14 mouse cellular contexts compared by ENCODE assay signal in genomic region chr8:70511770-70512169, GRCm38 (mm10). TPM values are rescaled to one million over a fixed set of nuclear protein-coding genes. Genes with fewer than 3 reads are reported as not detected.
A peak's percentile ranks its signal among the peaks of the same experiment; 100 is the strongest.
DNase-seq lines count a peak whose midpoint lies in the region; ATAC-seq and TF ChIP-seq lines count a peak whose summit lies in the region.
"Had no signal": no experiment of that assay in that cellular context is flagged by ENCODE, and none has a peak within 500 bp of the region (broad histone marks: within the 10 kb centered on the region; RNA-seq: fewer than 3 reads in every experiment).

No protein-coding gene starts in this region.

- 89% methylated on average over 2 of the region's 2 CpGs for WGBS in heart, embryonic 13.5 days
- WGBS in heart, adult 2 months, result 96% methylated on average over 2 of the region's 2 CpGs
- 95% methylated on average over 2 of the region's 2 CpGs for WGBS in midbrain, embryonic 10.5 days
- WGBS in midbrain, embryonic 11.5 days, result 98% methylated on average over 2 of the region's 2 CpGs
- 68% methylated on average over 2 of the region's 2 CpGs for WGBS in liver, embryonic 14.5 days (ENCODE audit: insufficient replicate concordance)

- no peaks in the 10 kb centered on the region for H3K9me3 ChIP-seq in heart, embryonic 13.5 days
- no peaks in the 10 kb centered on the region for H3K9me3 ChIP-seq in midbrain, embryonic 10.5 days (replicated peaks)
- H3K9me3 ChIP-seq in midbrain, embryonic 11.5 days (ENCODE audit: control insufficient read depth, low read length), result no peaks in the 10 kb centered on the region
- no peaks in the 10 kb centered on the region for H3K9me3 ChIP-seq in G1E (replicated peaks)
- H3K9me3 ChIP-seq in liver, embryonic 14.5 days (ENCODE audit: control insufficient read depth, low read length), result no peaks in the 10 kb centered on the region
- H3K9me3 ChIP-seq: hindbrain, embryonic 15.5 days had no signal

- H3K79me2 ChIP-seq in heart, adult 2 months (replicated peaks; ENCODE audit: control insufficient read depth, insufficient read depth, low read length), result peaks cover 3% of the 10 kb centered on the region

- no peak for DNase-seq in heart, adult 2 months
- no peak for DNase-seq in midbrain, embryonic 10.5 days (ENCODE audit: low spot score)
- DNase-seq in midbrain, embryonic 11.5 days (ENCODE audit: low spot score, missing footprints), result no peak
- no peak for DNase-seq in G1E (ENCODE audit: low spot score)
- no peak for DNase-seq in liver, embryonic 14.5 days (ENCODE audit: low read depth in 3 of 3, low spot score in 3 of 3)
- no peak for DNase-seq in cerebellum, postnatal 4 days (ENCODE audit: low spot score in 2 of 2)
- DNase-seq: cerebellum, postnatal 14 days; gastrocnemius, postnatal 36 days; kidney, postnatal 10 days; right cerebral cortex, adult 18-20 months; thymus, postnatal 4 days had no signal

- H3K27me3 ChIP-seq in heart, embryonic 13.5 days (replicated peaks), result no peaks in the 10 kb centered on the region
- no peaks in the 10 kb centered on the region for H3K27me3 ChIP-seq in heart, adult 2 months (ENCODE audit: control insufficient read depth, insufficient read depth, low read length)
- no peaks in the 10 kb centered on the region for H3K27me3 ChIP-seq in midbrain, embryonic 10.5 days (ENCODE audit: low read depth, poor library complexity, severe bottlenecking)
- H3K27me3 ChIP-seq in midbrain, embryonic 11.5 days (ENCODE audit: control insufficient read depth, insufficient read depth, low read length), result no peaks in the 10 kb centered on the region
- no peaks in the 10 kb centered on the region for H3K27me3 ChIP-seq in G1E (ENCODE audit: insufficient read depth, low read length)
- no peaks in the 10 kb centered on the region for H3K27me3 ChIP-seq in liver, embryonic 14.5 days (ENCODE audit: control insufficient read depth, insufficient read depth, low read length)
- H3K27me3 ChIP-seq: hindbrain, embryonic 15.5 days had no signal

- intact Hi-C loops in heart, adult 2 months (cut with DNase I), result no loop called here

- no peak for TF ChIP-seq POLR2A in heart, adult 2 months (IDR thresholded peaks at IDR 0.05; ENCODE audit: insufficient read depth, low read depth, low read length)

- no peak for ATAC-seq in heart, embryonic 13.5 days (ENCODE audit: extremely low read depth, insufficient number of reproducible peaks, low FRiP score, low TSS enrichment)
- no peak for ATAC-seq in midbrain, embryonic 11.5 days (ENCODE audit: low FRiP score)
- ATAC-seq in G1E (ENCODE audit: extremely low read depth, insufficient number of reproducible peaks, low FRiP score, poor library complexity, severe bottlenecking), result no peak
- ATAC-seq in liver, embryonic 14.5 days (ENCODE audit: insufficient read depth), result no peak
- ATAC-seq in monocyte, adult 5-6 weeks (replicated peaks; ENCODE audit: insufficient number of reproducible peaks, low FRiP score, low TSS enrichment, poor library complexity, severe bottlenecking), result no peak

- no peak for TF ChIP-seq CTCF in heart, adult 2 months (IDR thresholded peaks at IDR 0.05)
- TF ChIP-seq CTCF in G1E (IDR thresholded peaks at IDR 0.05; ENCODE audit: low read depth, low read length), result no peak
- no peak for TF ChIP-seq CTCF in liver, embryonic 14.5 days (IDR thresholded peaks at IDR 0.05; ENCODE audit: low read depth)

- no peak overlapping the region for H3K27ac ChIP-seq in heart, embryonic 13.5 days (replicated peaks)
- no peak overlapping the region for H3K27ac ChIP-seq in heart, adult 2 months
- H3K27ac ChIP-seq in midbrain, embryonic 10.5 days (replicated peaks), result no peak overlapping the region
- H3K27ac ChIP-seq in midbrain, embryonic 11.5 days (ENCODE audit: low read depth, low read length), result no peak overlapping the region
- H3K27ac ChIP-seq in liver, embryonic 14.5 days, result peak overlapping the region; percentile 91

- peaks cover 70% of the 10 kb centered on the region for H3K36me3 ChIP-seq in heart, embryonic 13.5 days
- H3K36me3 ChIP-seq in heart, adult 2 months (ENCODE audit: control insufficient read depth, insufficient read depth, low read length), result peaks cover 2% of the 10 kb centered on the region; the same call in 1 of the 2 replicates
- H3K36me3 ChIP-seq in midbrain, embryonic 10.5 days, result peaks cover 75% of the 10 kb centered on the region
- H3K36me3 ChIP-seq in midbrain, embryonic 11.5 days (ENCODE audit: control insufficient read depth, insufficient read depth, low read length), result peaks cover 10% of the 10 kb centered on the region
- peaks cover 79% of the 10 kb centered on the region for H3K36me3 ChIP-seq in G1E (replicated peaks)
- peaks cover 43% of the 10 kb centered on the region for H3K36me3 ChIP-seq in liver, embryonic 14.5 days (replicated peaks; ENCODE audit: control insufficient read depth, insufficient read depth, low read depth)

- H3K4me3 ChIP-seq in heart, embryonic 13.5 days, result no peak overlapping the region; the same call in 1 of the 2 replicates
- H3K4me3 ChIP-seq in heart, adult 2 months, result no peak overlapping the region
- peak overlapping the region; percentile 98; the same call in 1 of the 2 replicates for H3K4me3 ChIP-seq in midbrain, embryonic 10.5 days
- H3K4me3 ChIP-seq in midbrain, embryonic 11.5 days (ENCODE audit: low read depth, low read length), result no peak overlapping the region
- peak overlapping the region; percentile 3; the same call in 1 of the 2 replicates for H3K4me3 ChIP-seq in G1E (ENCODE audit: low read depth, low read length)
- peak overlapping the region in 1 of 2 experiments; percentile 64; a peak in 2 of 4 replicates for H3K4me3 ChIP-seq in liver, embryonic 14.5 days (ENCODE audit: insufficient read depth in 1 of 2, low read depth in 2 of 2, low read length in 2 of 2)

- TF ChIP-seq EP300 in heart, adult 2 months (IDR thresholded peaks at IDR 0.05; ENCODE audit: insufficient read depth, low read depth, low read length), result no peak
- TF ChIP-seq EP300 in liver, embryonic 14.5 days (IDR thresholded peaks at IDR 0.05; ENCODE audit: low read depth), result no peak

- H3K9ac ChIP-seq in heart, embryonic 13.5 days, result no peak overlapping the region
- no peak overlapping the region for H3K9ac ChIP-seq in heart, adult 2 months (ENCODE audit: low read depth, low read length)
- H3K9ac ChIP-seq in midbrain, embryonic 11.5 days (ENCODE audit: low read length), result no peak overlapping the region
- peak overlapping the region; percentile 96 for H3K9ac ChIP-seq in liver, embryonic 14.5 days (replicated peaks)
- H3K9ac ChIP-seq: hindbrain, embryonic 15.5 days had no signal

- peak overlapping the region; percentile 89; the same call in 1 of the 2 replicates for H3K4me2 ChIP-seq in heart, embryonic 13.5 days
- H3K4me2 ChIP-seq in midbrain, embryonic 11.5 days, result no peak overlapping the region
- H3K4me2 ChIP-seq in liver, embryonic 14.5 days (ENCODE audit: low read depth), result peak overlapping the region; percentile 92

- H3K4me1 ChIP-seq in heart, embryonic 13.5 days, result peaks cover 51% of the 10 kb centered on the region
- peaks cover 6% of the 10 kb centered on the region for H3K4me1 ChIP-seq in heart, adult 2 months (ENCODE audit: control insufficient read depth, insufficient read depth, low read length)
- H3K4me1 ChIP-seq in midbrain, embryonic 10.5 days, result peaks cover 35% of the 10 kb centered on the region
- H3K4me1 ChIP-seq in midbrain, embryonic 11.5 days (ENCODE audit: control insufficient read depth, insufficient read depth, low read length), result peaks cover 18% of the 10 kb centered on the region
- H3K4me1 ChIP-seq in G1E (ENCODE audit: insufficient read depth, low read depth, low read length), result peaks cover 65% of the 10 kb centered on the region
- H3K4me1 ChIP-seq in liver, embryonic 14.5 days (replicated peaks; ENCODE audit: control insufficient read depth in 2 of 2, insufficient read depth in 2 of 2, low read length in 1 of 2), result peaks cover 22 to 26% of the 10 kb centered on the region in 2 experiments

RNA-seq across cellular contexts. Expression of gene Uba52, which starts 1.2 kb away (rescaled TPM):
- 842 and 891 TPM in 2 replicates for polyA plus RNA-seq in heart, embryonic 13.5 days (2015; fragmentation: Nextera tagmentation; extraction: Ambion mirVana)
- 1,000 to 10,000 TPM; 1,480 to 1,595 TPM for total RNA-seq in heart, adult 2 months (2021)
- 439 and 626 TPM in 2 replicates for polyA plus RNA-seq in heart, adult 2 months (2012; rRNA removed)
- polyA plus RNA-seq in midbrain, embryonic 10.5 days (2016; fragmentation: Nextera tagmentation; extraction: Ambion mirVana), result 836 and 881 TPM in 2 replicates
- 774 and 852 TPM in 2 replicates for polyA plus RNA-seq in midbrain, embryonic 11.5 days (2014; fragmentation: Nextera tagmentation; extraction: Ambion mirVana)
- total RNA-seq in G1E (2014; fragmentation: Nextera tagmentation), result 4,646 and 5,141 TPM in 2 replicates
- 3,490 and 3,572 TPM in 2 replicates for total RNA-seq in G1E (2017)
- polyA plus RNA-seq in G1E (2012), result 592 and 1,322 TPM in 2 replicates
- polyA plus RNA-seq in liver, embryonic 14.5 days (2012; rRNA removed), result 553 and 870 TPM in 2 replicates
- 738 and 773 TPM in 2 replicates for polyA plus RNA-seq in liver, embryonic 14.5 days (2014; fragmentation: Nextera tagmentation; extraction: Ambion mirVana)
- total RNA-seq in monocyte, adult 5-6 weeks (2017), result 1,178 to 1,886 TPM (median 1,315 TPM) in 3 replicates

RNA-seq across cellular contexts. Expression of gene Rex1bd, which starts 5.2 kb away (rescaled TPM):
- 116 and 125 TPM in 2 replicates for polyA plus RNA-seq in heart, embryonic 13.5 days (2015; fragmentation: Nextera tagmentation; extraction: Ambion mirVana)
- 100 to 1,000 TPM; 111 to 118 TPM for total RNA-seq in heart, adult 2 months (2021)
- 129 and 145 TPM in 2 replicates for polyA plus RNA-seq in heart, adult 2 months (2012; rRNA removed)
- 138 and 140 TPM in 2 replicates for polyA plus RNA-seq in midbrain, embryonic 10.5 days (2016; fragmentation: Nextera tagmentation; extraction: Ambion mirVana)
- polyA plus RNA-seq in midbrain, embryonic 11.5 days (2014; fragmentation: Nextera tagmentation; extraction: Ambion mirVana), result 126 and 129 TPM in 2 replicates
- total RNA-seq in G1E (2014; fragmentation: Nextera tagmentation), result 43.6 and 44.2 TPM in 2 replicates
- total RNA-seq in G1E (2017), result 86.9 and 94.9 TPM in 2 replicates
- polyA plus RNA-seq in G1E (2012), result 187 and 223 TPM in 2 replicates
- polyA plus RNA-seq in liver, embryonic 14.5 days (2012; rRNA removed), result 55.1 and 71.6 TPM in 2 replicates
- 72.0 and 74.2 TPM in 2 replicates for polyA plus RNA-seq in liver, embryonic 14.5 days (2014; fragmentation: Nextera tagmentation; extraction: Ambion mirVana)
- 16.6 to 32.7 TPM (median 26.1 TPM) in 3 replicates for total RNA-seq in monocyte, adult 5-6 weeks (2017)

RNA-seq across cellular contexts. Expression of gene Fkbp8, which starts 15.8 kb away (rescaled TPM):
- 240 and 251 TPM in 2 replicates for polyA plus RNA-seq in heart, embryonic 13.5 days (2015; fragmentation: Nextera tagmentation; extraction: Ambion mirVana)
- total RNA-seq in heart, adult 2 months (2021), result 100 to 1,000 TPM; 116 to 135 TPM
- 179 and 201 TPM in 2 replicates for polyA plus RNA-seq in heart, adult 2 months (2012; rRNA removed)
- polyA plus RNA-seq in midbrain, embryonic 10.5 days (2016; fragmentation: Nextera tagmentation; extraction: Ambion mirVana), result 300 and 314 TPM in 2 replicates
- 203 and 215 TPM in 2 replicates for polyA plus RNA-seq in midbrain, embryonic 11.5 days (2014; fragmentation: Nextera tagmentation; extraction: Ambion mirVana)
- total RNA-seq in G1E (2014; fragmentation: Nextera tagmentation), result 228 and 232 TPM in 2 replicates
- 206 and 221 TPM in 2 replicates for total RNA-seq in G1E (2017)
- polyA plus RNA-seq in G1E (2012), result 939 and 1,510 TPM in 2 replicates
- polyA plus RNA-seq in liver, embryonic 14.5 days (2012; rRNA removed), result 140 and 149 TPM in 2 replicates
- 114 and 135 TPM in 2 replicates for polyA plus RNA-seq in liver, embryonic 14.5 days (2014; fragmentation: Nextera tagmentation; extraction: Ambion mirVana)
- total RNA-seq in monocyte, adult 5-6 weeks (2017), result 147 to 174 TPM (median 173 TPM) in 3 replicates

RNA-seq across cellular contexts. Expression of gene Kxd1, which starts 16.0 kb away (rescaled TPM):
- polyA plus RNA-seq in heart, embryonic 13.5 days (2015; fragmentation: Nextera tagmentation; extraction: Ambion mirVana), result 65.8 and 71.2 TPM in 2 replicates
- total RNA-seq in heart, adult 2 months (2021), result 10 to 100 TPM; 80.4 to 99.4 TPM
- polyA plus RNA-seq in heart, adult 2 months (2012; rRNA removed), result 111 and 121 TPM in 2 replicates
- 56.5 and 58.8 TPM in 2 replicates for polyA plus RNA-seq in midbrain, embryonic 10.5 days (2016; fragmentation: Nextera tagmentation; extraction: Ambion mirVana)
- polyA plus RNA-seq in midbrain, embryonic 11.5 days (2014; fragmentation: Nextera tagmentation; extraction: Ambion mirVana), result 48.0 and 50.0 TPM in 2 replicates
- total RNA-seq in G1E (2014; fragmentation: Nextera tagmentation) (180 and 189 TPM in 2 replicates), G1E (2017) (47.5 and 50.9 TPM in 2 replicates)
- 40.0 and 49.9 TPM in 2 replicates for polyA plus RNA-seq in G1E (2012)
- 28.9 and 30.8 TPM in 2 replicates for polyA plus RNA-seq in liver, embryonic 14.5 days (2012; rRNA removed)
- 32.6 and 33.3 TPM in 2 replicates for polyA plus RNA-seq in liver, embryonic 14.5 days (2014; fragmentation: Nextera tagmentation; extraction: Ambion mirVana)
- 63.0 to 84.2 TPM (median 67.0 TPM) in 3 replicates for total RNA-seq in monocyte, adult 5-6 weeks (2017)

RNA-seq across cellular contexts. Expression of gene Crlf1, which starts 18.8 kb away (rescaled TPM):
- 3.7 and 5.5 TPM in 2 replicates for polyA plus RNA-seq in heart, embryonic 13.5 days (2015; fragmentation: Nextera tagmentation; extraction: Ambion mirVana)
- under 1 TPM; 0.68 to 0.89 TPM for total RNA-seq in heart, adult 2 months (2021)
- polyA plus RNA-seq in heart, adult 2 months (2012; rRNA removed), result 0.38 and 2.3 TPM in 2 replicates
- 0.42 and 2.3 TPM in 2 replicates for polyA plus RNA-seq in midbrain, embryonic 10.5 days (2016; fragmentation: Nextera tagmentation; extraction: Ambion mirVana)
- 0.23 and 0.90 TPM in 2 replicates for polyA plus RNA-seq in midbrain, embryonic 11.5 days (2014; fragmentation: Nextera tagmentation; extraction: Ambion mirVana)
- total RNA-seq in G1E (2014; fragmentation: Nextera tagmentation) (not detected in 2 replicates), G1E (2017) (not detected in 2 replicates)
- not detected in 2 replicates for polyA plus RNA-seq in G1E (2012)
- polyA plus RNA-seq in liver, embryonic 14.5 days (2012; rRNA removed), result 1.5 and 1.9 TPM in 2 replicates
- 3.7 and 4.0 TPM in 2 replicates for polyA plus RNA-seq in liver, embryonic 14.5 days (2014; fragmentation: Nextera tagmentation; extraction: Ambion mirVana)
- not detected in 3 replicates for total RNA-seq in monocyte, adult 5-6 weeks (2017)

Comparison
In these comparisons a context has a peak if more than half of its experiments do, and no peak if none do; other contexts are left out.
1. H3K4me3 ChIP-seq: peak in midbrain, embryonic 10.5 days (single experiment) and G1E (single experiment); none in heart, embryonic 13.5 days (single experiment), heart, adult 2 months (single experiment) and midbrain, embryonic 11.5 days (single experiment).